Mouse (Mus musculus) heart, adult 2 months (tissue): ENCODE data around the gene Mta3. TPM values are rescaled to one million over a fixed set of nuclear protein-coding genes. Genes with fewer than 3 reads are reported as not detected.

Experiments
- DNase-seq, 2 experiments: peaks; one replicate each; pipeline ENCODE4 v3.0.0; 2021
- H3K27ac ChIP-seq: fragments of 200-600 bp; 2 replicates; pipeline ENCODE4 v1.8.1; 2022
- H3K27me3 ChIP-seq: fragments of 200-500 bp; 2 replicates; pipeline ENCODE4 v1.6.1; 2012; ENCODE audit warnings: mild to moderate bottlenecking, low read length, inconsistent platforms, mixed read lengths; ENCODE audit not compliant: control insufficient read depth, insufficient read depth
- H3K36me3 ChIP-seq: fragments of 200-500 bp; 2 replicates; pipeline ENCODE4 v1.6.1; 2012; ENCODE audit warnings: low read length, inconsistent platforms; ENCODE audit not compliant: control insufficient read depth, insufficient read depth
- H3K4me1 ChIP-seq: fragments of 200-500 bp; 2 replicates; pipeline ENCODE4 v1.6.1; 2011; ENCODE audit warnings: low read length; ENCODE audit not compliant: control insufficient read depth, insufficient read depth
- H3K4me3 ChIP-seq: fragments of 200-600 bp; 2 replicates; pipeline ENCODE4 v1.8.1; 2022
- H3K79me2 ChIP-seq: fragments of 200-500 bp; replicated peaks from 2 replicates; pipeline ENCODE4 v1.6.1; 2012; ENCODE audit warnings: mild to moderate bottlenecking, inconsistent platforms, low read length, moderate library complexity, mixed read lengths; ENCODE audit not compliant: control insufficient read depth, insufficient read depth
- H3K9ac ChIP-seq: fragments of 200-500 bp; 2 replicates; pipeline ENCODE4 v1.6.1; 2012; ENCODE audit warnings: low read depth, mild to moderate bottlenecking, control low read depth, inconsistent platforms, low read length, mixed read lengths
- CTCF ChIP-seq: fragments of 200-600 bp; IDR thresholded peaks from 2 replicates; pipeline ENCODE4 v1.8.1; 2022; ENCODE audit warnings: antibody characterized with exemption, mild to moderate bottlenecking, moderate library complexity
- EP300 ChIP-seq: fragments of 200-500 bp; IDR thresholded peaks from 2 replicates; pipeline ENCODE4 v1.6.1; 2011; ENCODE audit warnings: low read depth, low read length, control low read depth; ENCODE audit not compliant: insufficient read depth
- POLR2A ChIP-seq: fragments of 200-500 bp; IDR thresholded peaks from 2 replicates; pipeline ENCODE4 v1.6.1; 2011; ENCODE audit warnings: mild to moderate bottlenecking, low read depth, low read length, control low read depth; ENCODE audit not compliant: insufficient read depth
- WGBS: fragments of 180-500 bp; shearing (Covaris S2); methylation state at CpG from one replicate; pipeline ENCODE4 v1.1.7; 2018; 5-methylcytosine and 5-hydroxymethylcytosine counted together
- intact Hi-C: fragments of 180-260 bp; cut with DNase I; formaldehyde crosslinking; loops from one replicate; pipeline ENCODE4 v1.15.1; 2025
- polyA plus RNA-seq: library from polyadenylated mRNA; depleted of rRNA; stranded (reverse); fragments of >200 nt; gene quantifications from 2 replicates; pipeline ENCODE4 v1.2.3, GENCODE M21; 2012
- total RNA-seq, 2 experiments: library from RNA; stranded (reverse); gene quantifications; 2 replicates each; pipeline ENCODE4 v1.2.3; 2021

Gene Mta3
- total and polyA plus RNA-seq, 3 experiments = 15.1 to 20.1 (median 17.5) TPM

DNA sequence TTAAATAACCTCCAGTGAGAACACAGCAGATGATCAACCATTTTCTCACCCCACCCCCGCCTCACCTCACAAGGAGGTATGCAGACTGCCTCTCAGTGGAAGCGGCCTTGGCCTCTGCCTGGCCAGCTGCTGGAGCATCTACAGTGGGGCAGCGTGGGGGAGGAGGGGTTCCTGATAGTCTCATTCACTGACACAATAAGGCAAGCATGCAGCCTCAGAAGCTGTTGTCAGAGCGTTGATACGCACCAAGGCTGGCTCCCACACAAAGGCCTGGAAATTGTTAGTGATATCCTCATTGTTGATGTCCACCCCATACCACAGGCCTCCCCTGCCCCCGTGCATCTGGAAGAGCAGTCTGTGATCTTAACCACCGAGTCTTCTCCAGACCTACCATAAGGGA lies 137.8 kb downstream of the Mta3 start:
- H3K4me1 ChIP-seq = no peaks in the 10 kb centered on the region
- H3K27ac ChIP-seq = no peak overlapping the region
- no peaks in the 10 kb centered on the region for H3K36me3 ChIP-seq
- 51% methylated on average over 7 of the region's 7 CpGs for WGBS
- intact Hi-C loops = no loop called here
- no peaks in the 10 kb centered on the region for H3K27me3 ChIP-seq
- H3K79me2 ChIP-seq = no peaks in the 10 kb centered on the region
- DNase-seq = no peak
- H3K9ac ChIP-seq = no peak overlapping the region
- no peak overlapping the region for H3K4me3 ChIP-seq
- TF ChIP-seq EP300 (no peak), POLR2A (no peak), CTCF (no peak)

DNA sequence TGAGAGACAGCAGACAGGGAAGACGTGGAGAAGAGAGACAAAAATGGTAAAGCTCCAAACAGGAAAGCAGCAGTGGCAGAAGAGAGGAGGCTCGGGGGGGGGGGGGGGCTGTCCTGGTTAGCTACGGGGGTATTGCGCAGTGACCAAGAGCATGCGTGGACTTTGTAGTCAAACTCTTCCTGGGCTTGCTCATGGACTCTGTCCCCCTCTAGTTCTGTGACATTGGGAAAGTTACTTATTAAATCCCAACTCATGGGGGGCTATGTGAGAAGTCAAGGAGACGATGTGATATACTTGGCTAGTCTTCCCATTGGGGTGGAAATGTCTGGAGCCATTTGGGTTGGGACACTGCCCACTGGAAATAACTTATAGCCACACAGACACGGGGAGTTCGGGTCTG lies 139.6 kb downstream of the Mta3 start:
- TF ChIP-seq POLR2A = no peak
- TF ChIP-seq EP300 = no peak
- no peak for TF ChIP-seq CTCF

DNA sequence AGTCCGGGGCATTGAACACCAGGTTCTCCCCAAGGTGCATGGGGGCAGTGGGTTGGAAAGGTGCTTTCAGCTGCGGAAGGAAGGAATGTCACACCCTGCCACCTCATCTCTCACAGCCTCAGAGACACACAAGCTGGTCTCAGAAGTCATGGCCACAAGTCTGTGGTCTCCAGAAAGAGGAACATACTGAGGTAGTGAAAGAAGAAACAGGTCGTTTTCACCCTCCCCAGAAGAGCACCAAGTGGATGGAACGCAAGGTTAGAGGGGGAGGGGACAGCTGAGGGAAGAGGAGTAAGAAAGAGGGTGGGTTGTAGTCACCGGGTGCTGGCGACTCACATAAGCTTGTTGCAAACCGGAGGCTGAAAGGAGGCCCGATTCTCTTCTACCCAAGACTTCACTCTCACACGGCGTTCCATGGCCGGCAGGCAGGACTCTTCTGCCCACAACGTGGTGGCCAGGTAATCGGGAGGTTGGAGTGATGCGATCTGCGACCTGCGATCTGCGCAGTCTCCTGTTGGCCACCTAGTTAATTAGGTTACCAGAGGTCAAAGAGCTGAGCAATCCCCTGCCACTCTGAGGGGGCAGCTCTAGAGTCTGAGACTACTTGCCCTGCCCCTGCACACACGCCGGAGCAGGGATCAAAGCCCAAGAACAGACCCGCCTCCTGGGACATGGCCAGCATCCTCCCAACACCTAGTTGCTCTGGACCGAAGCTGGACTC lies 140.5 kb downstream of the Mta3 start:
- Histone ChIP-seq H3K4me3 (no peak overlapping the region), H3K79me2 (no peaks in the 10 kb centered on the region), H3K9ac (no peak overlapping the region), H3K36me3 (no peaks in the 10 kb centered on the region), H3K4me1 (no peaks in the 10 kb centered on the region), H3K27ac (no peak overlapping the region), H3K27me3 (no peaks in the 10 kb centered on the region)
- intact Hi-C loops = no loop called here
- TF ChIP-seq EP300 = no peak
- no peak for TF ChIP-seq POLR2A
- no peak for TF ChIP-seq CTCF
- DNase-seq = no peak
- 81% methylated on average over 21 of the region's 21 CpGs for WGBS

More for the DNA sequence above, 139.6 kb downstream of the Mta3 start:
- no peak overlapping the region for H3K9ac ChIP-seq
- no peaks in the 10 kb centered on the region for H3K79me2 ChIP-seq
- H3K27ac ChIP-seq = no peak overlapping the region
- H3K36me3 ChIP-seq = no peaks in the 10 kb centered on the region
- no peak overlapping the region for H3K4me3 ChIP-seq
- DNase-seq = no peak
- intact Hi-C loops = no loop called here
- H3K4me1 ChIP-seq = no peaks in the 10 kb centered on the region
- no peaks in the 10 kb centered on the region for H3K27me3 ChIP-seq
- 80% methylated on average over 8 of the region's 8 CpGs for WGBS

DNA sequence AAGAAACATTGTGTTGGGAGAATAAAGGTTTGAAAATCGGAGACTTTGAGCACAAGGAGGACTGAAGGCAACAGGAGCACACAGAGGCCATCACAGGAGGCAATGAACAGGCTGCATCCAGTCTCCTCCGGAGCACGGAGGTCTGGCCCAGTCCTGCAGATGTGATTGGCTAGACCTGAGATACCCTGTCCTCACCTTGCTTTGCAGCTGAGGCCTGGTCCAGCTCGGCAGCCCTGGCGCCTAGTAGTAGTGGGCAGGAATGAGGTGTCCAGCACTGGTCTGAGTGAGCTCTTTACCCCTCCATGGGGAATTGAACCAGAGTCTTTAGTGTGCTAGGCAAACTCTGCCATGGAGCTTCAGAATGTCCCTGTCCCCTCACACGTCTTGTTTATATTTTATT lies 141.1 kb downstream of the Mta3 start:
- no peaks in the 10 kb centered on the region for H3K4me1 ChIP-seq
- H3K79me2 ChIP-seq = no peaks in the 10 kb centered on the region
- H3K27me3 ChIP-seq = no peaks in the 10 kb centered on the region
- no peak overlapping the region for H3K4me3 ChIP-seq
- H3K9ac ChIP-seq = no peak overlapping the region
- WGBS = 92% methylated on average over 6 of the region's 6 CpGs
- no peak for DNase-seq
- TF ChIP-seq CTCF = no peak
- TF ChIP-seq POLR2A = no peak
- TF ChIP-seq EP300 = no peak
- no peak overlapping the region for H3K27ac ChIP-seq
- no peaks in the 10 kb centered on the region for H3K36me3 ChIP-seq
- intact Hi-C loops = no loop called here

DNA sequence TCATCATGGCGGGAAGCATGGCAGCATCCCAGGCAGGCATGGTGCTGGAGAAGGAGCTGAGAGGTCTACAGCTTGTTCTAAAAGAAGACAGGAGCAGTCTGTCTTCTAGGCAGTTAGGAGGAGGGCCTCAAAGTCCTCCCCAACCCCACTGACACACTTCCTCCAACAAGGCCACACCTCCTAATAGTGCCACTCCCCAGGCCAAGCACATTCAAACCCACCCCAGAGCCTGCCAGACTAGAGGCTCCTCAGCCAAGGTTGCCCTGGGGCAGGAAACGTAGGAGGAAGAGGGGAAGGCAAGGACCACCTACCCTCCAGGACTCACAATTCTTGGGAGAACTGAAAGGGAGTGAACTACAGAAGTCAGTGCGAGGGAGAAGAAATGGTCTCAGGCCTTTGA lies 141.9 kb downstream of the Mta3 start, which contains the start of gene Haao:
Gene Haao (minus strand): TSS at position 149 of the 400 bp plus-strand sequence.
- H3K9ac ChIP-seq = no peak within 1 kb of the TSS
- WGBS = 78% methylated on average over 3 of the region's 3 CpGs
- H3K79me2 ChIP-seq = no peaks in the 10 kb centered on the region
- TF ChIP-seq POLR2A = no peak
- no peak for TF ChIP-seq EP300
- TF ChIP-seq CTCF = no peak
- intact Hi-C loops = no loop called here
- H3K4me3 ChIP-seq = no peak within 1 kb of the TSS
- peak in 1 of 2 experiments; percentile 48 for DNase-seq
- no peak within 1 kb of the TSS for H3K27ac ChIP-seq
- H3K36me3 ChIP-seq = no peaks in the 10 kb centered on the region
- H3K27me3 ChIP-seq = no peaks in the 10 kb centered on the region
- H3K4me1 ChIP-seq = no peaks in the 10 kb centered on the region

DNA sequence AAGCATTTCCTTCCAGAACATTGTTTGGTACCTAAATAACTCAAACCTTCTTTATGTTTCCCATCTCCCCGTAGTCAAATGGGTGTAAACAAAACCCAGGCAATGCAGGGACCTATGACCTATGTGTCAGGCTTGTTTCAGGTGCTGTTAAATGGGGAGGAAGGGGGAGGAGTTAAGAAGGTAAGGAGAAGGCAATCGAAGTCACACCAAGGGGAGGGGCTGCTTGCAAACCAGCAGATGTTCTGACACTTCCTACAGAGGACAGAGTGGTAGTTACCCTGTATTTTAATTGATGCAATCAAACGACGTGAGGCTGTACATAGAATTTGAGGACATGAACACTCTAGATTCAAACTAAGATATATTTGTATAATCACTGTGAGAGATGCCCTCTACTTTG lies 142.5 kb downstream of the Mta3 start:
- WGBS = 69% methylated on average over 4 of the region's 4 CpGs
- TF ChIP-seq EP300 (no peak), POLR2A (no peak), CTCF (no peak)
- intact Hi-C loops = no loop called here

More for the DNA sequence above, 142.5 kb downstream of the Mta3 start:
- no peak overlapping the region for H3K9ac ChIP-seq
- no peaks in the 10 kb centered on the region for H3K4me1 ChIP-seq
- no peak overlapping the region for H3K27ac ChIP-seq
- no peak for DNase-seq
- no peaks in the 10 kb centered on the region for H3K36me3 ChIP-seq
- no peak overlapping the region for H3K4me3 ChIP-seq
- H3K27me3 ChIP-seq = no peaks in the 10 kb centered on the region
- H3K79me2 ChIP-seq = no peaks in the 10 kb centered on the region
